Comparison of ENCODE assay signal across 30 mouse cellular contexts in genomic region chr13:109793918-109794317, GRCm38 (mm10).
DNase-seq lines count a peak whose midpoint lies in the region; ATAC-seq and TF ChIP-seq lines count a peak whose summit lies in the region.
"Had no signal": no experiment of that assay in that cellular context is flagged by ENCODE, and none has a peak within 500 bp of the region (broad histone marks: within the 10 kb centered on the region; RNA-seq: fewer than 3 reads in every experiment).

No protein-coding gene starts in this region.

- peak overlapping the region; percentile 21; the same call in 1 of the 2 replicates for H3K4me2 ChIP-seq in limb, embryonic 13.5 days (replicated peaks)
- H3K4me2 ChIP-seq in lung, embryonic 16.5 days (ENCODE audit: low read depth, low read length), result peak overlapping the region; percentile 45
- 0 out of 2 replicates have a peak overlapping the region, but pooled peaks have one; percentile 10 for H3K4me2 ChIP-seq in stomach, embryonic 14.5 days (replicated peaks; ENCODE audit: low read depth, low read length)
- H3K4me2 ChIP-seq in stomach, postnatal 0 days (replicated peaks; ENCODE audit: low read depth), result no peak overlapping the region
- H3K4me2 ChIP-seq: embryonic facial prominence, embryonic 13.5 days; forebrain, embryonic 12.5 days; forebrain, embryonic 15.5 days; heart, embryonic 12.5 days; heart, embryonic 15.5 days; hindbrain, embryonic 13.5 days had no signal

- H3K27ac ChIP-seq in limb, embryonic 13.5 days, result 0 out of 2 replicates have a peak overlapping the region, but pooled peaks have one; percentile 10
- no peak overlapping the region for H3K27ac ChIP-seq in limb, embryonic 10.5 days
- no peak overlapping the region for H3K27ac ChIP-seq in lung, embryonic 16.5 days (ENCODE audit: low read length)
- H3K27ac ChIP-seq in stomach, embryonic 14.5 days (ENCODE audit: low read length), result no peak overlapping the region
- no peak overlapping the region for H3K27ac ChIP-seq in stomach, postnatal 0 days (replicated peaks)
- H3K27ac ChIP-seq: embryonic facial prominence, embryonic 10.5 days; embryonic facial prominence, embryonic 13.5 days; forebrain, embryonic 12.5 days; forebrain, embryonic 15.5 days; heart, embryonic 15.5 days; hindbrain, embryonic 10.5 days; hindbrain, embryonic 13.5 days had no signal

- H3K9me3 ChIP-seq in limb, embryonic 13.5 days, result no peaks in the 10 kb centered on the region
- no peaks in the 10 kb centered on the region for H3K9me3 ChIP-seq in limb, embryonic 10.5 days (replicated peaks)
- H3K9me3 ChIP-seq in lung, embryonic 16.5 days (ENCODE audit: control insufficient read depth, low read length), result no peaks in the 10 kb centered on the region
- H3K9me3 ChIP-seq in stomach, embryonic 14.5 days (ENCODE audit: control insufficient read depth, low read depth, low read length), result no peaks in the 10 kb centered on the region
- H3K9me3 ChIP-seq in stomach, postnatal 0 days (ENCODE audit: control insufficient read depth, low read length), result no peaks in the 10 kb centered on the region
- H3K9me3 ChIP-seq: embryonic facial prominence, embryonic 10.5 days; embryonic facial prominence, embryonic 13.5 days; forebrain, embryonic 12.5 days; forebrain, embryonic 15.5 days; G1E; heart, embryonic 12.5 days; heart, embryonic 15.5 days; hindbrain, embryonic 10.5 days; hindbrain, embryonic 13.5 days had no signal

- TF ChIP-seq EP300 in stomach, postnatal 0 days (optimal IDR thresholded peaks at IDR 0.05), result no peak

- ATAC-seq in limb, embryonic 13.5 days (ENCODE audit: low FRiP score, low read depth), result no peak
- 0 out of 2 replicates have a peak, but pooled peaks have one; percentile 40 for ATAC-seq in lung, embryonic 16.5 days (ENCODE audit: low read depth)
- no peak for ATAC-seq in stomach, embryonic 14.5 days (ENCODE audit: insufficient number of reproducible peaks, insufficient read depth, low FRiP score, low read depth)
- ATAC-seq in stomach, postnatal 0 days (ENCODE audit: low FRiP score, low TSS enrichment), result no peak
- ATAC-seq: forebrain, embryonic 15.5 days; hindbrain, embryonic 16.5 days; Patski had no signal

- peaks cover 26% of the 10 kb centered on the region for H3K4me1 ChIP-seq in limb, embryonic 13.5 days
- H3K4me1 ChIP-seq in limb, embryonic 10.5 days, result peaks cover 5% of the 10 kb centered on the region; the same call in 1 of the 2 replicates
- H3K4me1 ChIP-seq in lung, embryonic 16.5 days (replicated peaks; ENCODE audit: control insufficient read depth, insufficient read depth, low read length), result peaks cover 7% of the 10 kb centered on the region; the same call in 1 of the 2 replicates
- H3K4me1 ChIP-seq in stomach, embryonic 14.5 days (ENCODE audit: control insufficient read depth, insufficient read depth, low read length), result peaks cover 3% of the 10 kb centered on the region; the same call in 1 of the 2 replicates
- no peaks in the 10 kb centered on the region for H3K4me1 ChIP-seq in stomach, postnatal 0 days (replicated peaks; ENCODE audit: control insufficient read depth, insufficient read depth)
- H3K4me1 ChIP-seq: forebrain, embryonic 12.5 days; forebrain, embryonic 15.5 days; hindbrain, embryonic 10.5 days had no signal

- WGBS in limb, embryonic 13.5 days, result 74% methylated on average over 9 of the region's 9 CpGs
- WGBS in limb, embryonic 10.5 days, result 71% methylated on average over 9 of the region's 9 CpGs
- WGBS in lung, embryonic 16.5 days, result 31% methylated on average over 9 of the region's 9 CpGs
- 52% methylated on average over 9 of the region's 9 CpGs for WGBS in stomach, embryonic 14.5 days
- 57% methylated on average over 9 of the region's 9 CpGs for WGBS in stomach, postnatal 0 days

- H3K4me3 ChIP-seq in limb, embryonic 13.5 days, result no peak overlapping the region
- no peak overlapping the region for H3K4me3 ChIP-seq in limb, embryonic 10.5 days
- peak overlapping the region; percentile 10; the same call in 1 of the 2 replicates for H3K4me3 ChIP-seq in lung, embryonic 16.5 days (ENCODE audit: low read length)
- no peak overlapping the region for H3K4me3 ChIP-seq in stomach, embryonic 14.5 days (ENCODE audit: low read depth, low read length)
- H3K4me3 ChIP-seq in stomach, postnatal 0 days (ENCODE audit: low read depth, low read length), result no peak overlapping the region
- H3K4me3 ChIP-seq: embryonic facial prominence, embryonic 10.5 days; embryonic facial prominence, embryonic 13.5 days; erythroblast, embryonic 14.5 days; forebrain, embryonic 12.5 days; forebrain, embryonic 15.5 days; heart, embryonic 12.5 days; heart, embryonic 15.5 days; hindbrain, embryonic 10.5 days; hindbrain, embryonic 13.5 days had no signal

- no peak for DNase-seq in limb, embryonic 10.5 days (ENCODE audit: low spot score)
- no peak for DNase-seq in lung, postnatal 14 days
- DNase-seq in stomach, postnatal 0 days (ENCODE audit: low spot score), result no peak
- DNase-seq: adrenal gland, postnatal 10 days; adrenal gland, postnatal 36 days; B cell, adult 2 months; cerebellum, adult 8-10 months; cerebellum, postnatal 10 days; cerebellum, postnatal 36 days; embryo, embryonic 11 days; gastrocnemius, postnatal 25 days; heart, adult 18-20 months; heart, postnatal 10 days; heart, postnatal 36 days had no signal

- H3K27me3 ChIP-seq in limb, embryonic 13.5 days, result no peaks in the 10 kb centered on the region
- no peaks in the 10 kb centered on the region for H3K27me3 ChIP-seq in limb, embryonic 10.5 days (ENCODE audit: low read depth, poor library complexity, severe bottlenecking)
- no peaks in the 10 kb centered on the region for H3K27me3 ChIP-seq in lung, embryonic 16.5 days (ENCODE audit: control insufficient read depth, insufficient read depth, low read depth, low read length)
- H3K27me3 ChIP-seq in stomach, embryonic 14.5 days (ENCODE audit: control insufficient read depth, insufficient read depth, low read length), result no peaks in the 10 kb centered on the region
- no peaks in the 10 kb centered on the region for H3K27me3 ChIP-seq in stomach, postnatal 0 days (ENCODE audit: control insufficient read depth, insufficient read depth, low read length)
- H3K27me3 ChIP-seq: CH12.LX; embryonic facial prominence, embryonic 13.5 days; forebrain, embryonic 12.5 days; forebrain, embryonic 15.5 days; heart, embryonic 12.5 days; heart, embryonic 15.5 days; hindbrain, embryonic 13.5 days; Patski had no signal

- no peak overlapping the region for H3K9ac ChIP-seq in limb, embryonic 13.5 days
- no peak overlapping the region for H3K9ac ChIP-seq in lung, embryonic 16.5 days (ENCODE audit: low read length)
- H3K9ac ChIP-seq in stomach, embryonic 14.5 days (replicated peaks; ENCODE audit: low read depth, low read length), result no peak overlapping the region
- no peak overlapping the region for H3K9ac ChIP-seq in stomach, postnatal 0 days (ENCODE audit: low read length)
- H3K9ac ChIP-seq: embryonic facial prominence, embryonic 13.5 days; forebrain, embryonic 12.5 days; forebrain, embryonic 15.5 days; heart, embryonic 12.5 days; heart, embryonic 15.5 days; hindbrain, embryonic 13.5 days had no signal

- no peaks in the 10 kb centered on the region for H3K36me3 ChIP-seq in limb, embryonic 13.5 days
- no peaks in the 10 kb centered on the region for H3K36me3 ChIP-seq in limb, embryonic 10.5 days
- no peaks in the 10 kb centered on the region for H3K36me3 ChIP-seq in lung, embryonic 16.5 days (ENCODE audit: control insufficient read depth, insufficient read depth, low read length)
- H3K36me3 ChIP-seq in stomach, embryonic 14.5 days (ENCODE audit: control insufficient read depth, insufficient read depth, low read length), result no peaks in the 10 kb centered on the region
- no peaks in the 10 kb centered on the region for H3K36me3 ChIP-seq in stomach, postnatal 0 days (ENCODE audit: control insufficient read depth, insufficient read depth, low read length)
- H3K36me3 ChIP-seq: embryonic facial prominence, embryonic 10.5 days; embryonic facial prominence, embryonic 13.5 days; forebrain, embryonic 12.5 days; forebrain, embryonic 15.5 days; heart, embryonic 12.5 days; heart, embryonic 15.5 days; hindbrain, embryonic 10.5 days; hindbrain, embryonic 13.5 days had no signal

- TF ChIP-seq CTCF in stomach, postnatal 0 days (IDR thresholded peaks at IDR 0.05; ENCODE audit: low read depth), result no peak
